ENCODE assay signal across 17 mouse cellular contexts in the genomic region with DNA sequence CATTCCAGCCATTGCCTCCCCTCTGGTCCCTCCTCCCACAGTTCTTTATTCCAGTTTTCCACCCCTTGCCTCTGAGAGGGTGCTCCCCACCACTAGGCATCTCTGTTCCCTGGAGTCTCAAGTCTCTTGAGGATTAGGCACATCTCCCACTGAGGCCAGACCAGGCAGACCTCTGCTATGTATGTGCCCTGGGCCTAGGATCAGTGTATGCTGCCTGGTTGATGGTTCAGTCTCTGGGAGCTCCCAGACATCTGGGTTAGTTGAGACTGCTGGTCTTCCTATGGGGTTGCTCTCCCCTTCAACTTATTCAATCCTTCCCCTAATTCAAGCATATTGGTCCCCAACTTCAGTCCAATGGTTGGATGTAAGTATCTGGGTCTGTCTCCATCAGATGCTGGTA.
"Had no signal": no experiment of that assay in that cellular context is flagged by ENCODE, and none has a peak within 500 bp of the region (broad histone marks: within the 10 kb centered on the region; RNA-seq: fewer than 3 reads in every experiment).

No protein-coding gene starts in this region.

- H3K27ac ChIP-seq: liver, embryonic 14.5 days; midbrain, embryonic 10.5 days; neural tube, embryonic 13.5 days; neural tube, embryonic 15.5 days had no signal

- H3K4me3 ChIP-seq: midbrain, embryonic 10.5 days; myocyte; neural tube, embryonic 13.5 days; neural tube, embryonic 15.5 days had no signal

- H3K27me3 ChIP-seq: neural tube, embryonic 13.5 days; neural tube, embryonic 15.5 days had no signal

- H3K4me2 ChIP-seq: lung, embryonic 14.5 days; neural tube, embryonic 13.5 days; neural tube, embryonic 15.5 days had no signal

- H3K9ac ChIP-seq: liver, embryonic 14.5 days; lung, embryonic 14.5 days; neural tube, embryonic 13.5 days; neural tube, embryonic 15.5 days had no signal

- H3K9me3 ChIP-seq: midbrain, embryonic 10.5 days; neural tube, embryonic 13.5 days; neural tube, embryonic 15.5 days had no signal

- DNase-seq: lung, adult 18-20 months; lung, embryonic 14.5 days; lung, postnatal 10 days; lung, postnatal 4 days; midbrain, embryonic 14.5 days; right cerebral cortex, adult 18-20 months; right cerebral cortex, postnatal 25 days; right cerebral cortex, postnatal 4 days; spleen, adult 18-20 months; thymus, adult 2 months; thymus, postnatal 25 days; thymus, postnatal 4 days had no signal

- H3K36me3 ChIP-seq: midbrain, embryonic 10.5 days; neural tube, embryonic 13.5 days; neural tube, embryonic 15.5 days had no signal

- H3K4me1 ChIP-seq: neural tube, embryonic 13.5 days had no signal
